Mouse (Mus musculus): Measurements from ENCODE around the gene Klhdc10.

Gene Klhdc10

DNA sequence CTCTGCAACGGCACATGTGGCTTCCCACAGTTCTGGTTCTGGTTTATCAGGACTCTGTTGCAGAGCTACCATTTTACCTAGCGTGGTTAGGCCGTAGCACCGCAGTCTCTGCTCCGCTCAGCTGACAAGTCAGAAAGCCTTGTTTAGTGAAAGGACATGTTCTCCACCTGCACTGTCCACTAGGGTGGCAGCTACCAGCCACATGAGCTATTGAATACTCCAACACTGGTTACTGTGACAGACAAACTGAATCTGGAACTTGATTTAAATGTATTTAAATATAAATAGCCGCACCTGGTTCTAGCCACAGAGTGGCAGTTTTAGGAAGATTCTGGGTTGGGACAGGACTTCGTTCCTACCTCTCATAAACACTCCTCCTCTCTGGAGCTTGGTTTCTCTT lies 55.3 kb downstream of the Klhdc10 start:
- Histone ChIP-seq H3K27me3 (ENCODE audit: insufficient read depth, low read length) (peaks cover 16% of the 10 kb centered on the region), H3K4me1 (replicated peaks; ENCODE audit: low read depth, low read length) (peaks cover 42% of the 10 kb centered on the region), H3K4me3 (replicated peaks; ENCODE audit: low read length) (no peak overlapping the region), H3K9me3 (ENCODE audit: low read length) (peaks cover 5% of the 10 kb centered on the region), H3K36me3 (ENCODE audit: insufficient read depth, low read length) (peaks cover 16% of the 10 kb centered on the region; the same call in 1 of the 2 replicates)
- TF ChIP-seq CTCF (conservative IDR thresholded peaks at IDR 0.05; ENCODE audit: low read length) (no peak), POU5F1 (IDR thresholded peaks at IDR 0.05; ENCODE audit: borderline replicate concordance, low read length) (no peak), NANOG (IDR thresholded peaks at IDR 0.05; ENCODE audit: borderline replicate concordance, low read length) (no peak)

- TF ChIP-seq NANOG (IDR thresholded peaks at IDR 0.05; ENCODE audit: borderline replicate concordance, low read length) (no peak), POU5F1 (IDR thresholded peaks at IDR 0.05; ENCODE audit: borderline replicate concordance, low read length) (no peak), CTCF (conservative IDR thresholded peaks at IDR 0.05; ENCODE audit: low read length) (no peak)
- H3K4me3 ChIP-seq (replicated peaks; ENCODE audit: low read length): no peak overlapping the region
- H3K27me3 ChIP-seq (ENCODE audit: insufficient read depth, low read length): peaks cover 29% of the 10 kb centered on the region
- peaks cover 5% of the 10 kb centered on the region for H3K9me3 ChIP-seq (ENCODE audit: low read length)
- H3K36me3 ChIP-seq (ENCODE audit: insufficient read depth, low read length): peaks cover 3% of the 10 kb centered on the region; the same call in 1 of the 2 replicates
- peaks cover 52% of the 10 kb centered on the region for H3K4me1 ChIP-seq (replicated peaks; ENCODE audit: low read depth, low read length)
Observed at GRCm38 (mm10) chr6:30458626-30459025, 57.0 kb downstream of the Klhdc10 start.

- H3K36me3 ChIP-seq (ENCODE audit: insufficient read depth, low read length): peaks cover 3% of the 10 kb centered on the region; the same call in 1 of the 2 replicates
- peaks cover 58% of the 10 kb centered on the region for H3K4me1 ChIP-seq (replicated peaks; ENCODE audit: low read depth, low read length)
- H3K27me3 ChIP-seq (ENCODE audit: insufficient read depth, low read length): peaks cover 35% of the 10 kb centered on the region
- peaks cover 5% of the 10 kb centered on the region for H3K9me3 ChIP-seq (ENCODE audit: low read length)
- H3K4me3 ChIP-seq (replicated peaks; ENCODE audit: low read length): peak overlapping the region; percentile 69
- no peak for TF ChIP-seq NANOG (IDR thresholded peaks at IDR 0.05; ENCODE audit: borderline replicate concordance, low read length)
- no peak for TF ChIP-seq POU5F1 (IDR thresholded peaks at IDR 0.05; ENCODE audit: borderline replicate concordance, low read length)
- TF ChIP-seq CTCF (conservative IDR thresholded peaks at IDR 0.05; ENCODE audit: low read length): no peak
Observed at GRCm38 (mm10) chr6:30459056-30459747, 57.5 kb downstream of the Klhdc10 start.

DNA sequence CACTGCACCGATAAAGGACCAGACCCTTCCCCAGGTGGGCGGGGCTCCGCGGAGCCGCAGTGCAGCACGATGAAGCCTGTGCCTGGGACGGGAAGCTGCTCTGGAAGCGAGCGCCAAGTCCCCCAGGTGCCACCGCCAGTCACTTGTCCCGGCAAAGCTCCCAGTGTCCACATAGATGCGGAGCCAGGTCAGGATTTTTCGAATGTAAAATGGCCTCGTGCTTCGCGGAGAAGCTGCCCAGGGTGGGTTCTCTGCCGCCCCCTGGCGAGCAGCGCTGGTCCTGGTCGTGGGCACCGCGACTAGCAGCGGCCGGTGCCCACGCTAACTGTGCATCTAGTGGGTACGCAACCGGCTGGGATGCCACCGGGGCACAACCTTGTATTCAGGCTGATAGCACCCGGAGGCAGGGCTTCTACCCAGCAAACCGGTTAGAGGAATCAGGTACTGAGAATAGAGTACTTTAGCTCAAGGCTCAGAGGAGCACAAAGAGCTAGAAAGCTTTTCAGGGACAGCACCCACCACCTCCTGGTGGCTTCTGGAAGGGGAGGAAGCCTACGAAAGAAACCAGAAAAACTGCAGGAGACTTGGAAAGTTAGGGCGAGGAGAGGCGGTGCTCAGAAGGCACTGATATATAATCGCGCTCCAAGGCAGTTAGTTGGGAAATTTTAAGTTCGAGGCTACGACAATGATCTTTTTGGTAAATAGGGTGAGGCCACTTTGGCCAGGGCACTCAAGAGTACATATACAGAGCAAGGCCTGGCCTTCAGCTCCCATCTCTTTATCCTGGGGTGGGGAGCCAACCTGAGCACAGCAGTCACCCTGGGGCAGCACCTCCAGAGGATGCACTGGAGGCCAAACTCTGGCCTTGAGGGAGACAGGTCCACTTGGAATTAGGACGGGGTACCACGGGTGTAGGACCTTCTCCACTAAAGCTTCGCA lies 58.4 kb downstream of the Klhdc10 start:
- H3K4me3 ChIP-seq (replicated peaks; ENCODE audit: low read length): peak overlapping the region; percentile 69
- peaks cover 66% of the 10 kb centered on the region for H3K4me1 ChIP-seq (replicated peaks; ENCODE audit: low read depth, low read length)
- TF ChIP-seq POU5F1 (IDR thresholded peaks at IDR 0.05; ENCODE audit: borderline replicate concordance, low read length) (no peak), NANOG (IDR thresholded peaks at IDR 0.05; ENCODE audit: borderline replicate concordance, low read length) (no peak), CTCF (conservative IDR thresholded peaks at IDR 0.05; ENCODE audit: low read length) (peak; percentile 29; the same call in 1 of the 2 replicates)

GRCm38 (mm10) chr6:30460750-30461446 lies 59.2 kb downstream of the Klhdc10 start:
- Histone ChIP-seq H3K27me3 (ENCODE audit: insufficient read depth, low read length) (peaks cover 50% of the 10 kb centered on the region), H3K9me3 (ENCODE audit: low read length) (peaks cover 5% of the 10 kb centered on the region), H3K36me3 (ENCODE audit: insufficient read depth, low read length) (no peaks in the 10 kb centered on the region), H3K4me3 (replicated peaks; ENCODE audit: low read length) (peak overlapping the region; percentile 69), H3K4me1 (replicated peaks; ENCODE audit: low read depth, low read length) (peaks cover 66% of the 10 kb centered on the region)
- TF ChIP-seq POU5F1 (IDR thresholded peaks at IDR 0.05; ENCODE audit: borderline replicate concordance, low read length): no peak
- no peak for TF ChIP-seq NANOG (IDR thresholded peaks at IDR 0.05; ENCODE audit: borderline replicate concordance, low read length)
- TF ChIP-seq CTCF (conservative IDR thresholded peaks at IDR 0.05; ENCODE audit: low read length): no peak

More for the DNA sequence above, 58.4 kb downstream of the Klhdc10 start:
- H3K27me3 ChIP-seq (ENCODE audit: insufficient read depth, low read length): peaks cover 44% of the 10 kb centered on the region
- peaks cover 5% of the 10 kb centered on the region for H3K9me3 ChIP-seq (ENCODE audit: low read length)
- H3K36me3 ChIP-seq (ENCODE audit: insufficient read depth, low read length): peaks cover 3% of the 10 kb centered on the region; the same call in 1 of the 2 replicates

GRCm38 (mm10) chr6:30461755-30462344 lies 60.2 kb downstream of the Klhdc10 start:
- Histone ChIP-seq H3K36me3 (ENCODE audit: insufficient read depth, low read length) (no peaks in the 10 kb centered on the region), H3K27me3 (ENCODE audit: insufficient read depth, low read length) (peaks cover 56% of the 10 kb centered on the region), H3K4me3 (replicated peaks; ENCODE audit: low read length) (0 out of 2 replicates have a peak overlapping the region, but pooled peaks have one; percentile 69), H3K4me1 (replicated peaks; ENCODE audit: low read depth, low read length) (peaks cover 66% of the 10 kb centered on the region), H3K9me3 (ENCODE audit: low read length) (no peaks in the 10 kb centered on the region)
- TF ChIP-seq POU5F1 (IDR thresholded peaks at IDR 0.05; ENCODE audit: borderline replicate concordance, low read length) (no peak), CTCF (conservative IDR thresholded peaks at IDR 0.05; ENCODE audit: low read length) (no peak), NANOG (IDR thresholded peaks at IDR 0.05; ENCODE audit: borderline replicate concordance, low read length) (no peak)

GRCm38 (mm10) chr6:30462822-30463221 lies 61.2 kb downstream of the Klhdc10 start:
- H3K36me3 ChIP-seq (ENCODE audit: insufficient read depth, low read length): no peaks in the 10 kb centered on the region
- no peaks in the 10 kb centered on the region for H3K9me3 ChIP-seq (ENCODE audit: low read length)
- peaks cover 56% of the 10 kb centered on the region for H3K27me3 ChIP-seq (ENCODE audit: insufficient read depth, low read length)
- TF ChIP-seq CTCF (conservative IDR thresholded peaks at IDR 0.05; ENCODE audit: low read length) (no peak), NANOG (IDR thresholded peaks at IDR 0.05; ENCODE audit: borderline replicate concordance, low read length) (no peak), POU5F1 (IDR thresholded peaks at IDR 0.05; ENCODE audit: borderline replicate concordance, low read length) (no peak)
- H3K4me3 ChIP-seq (replicated peaks; ENCODE audit: low read length): no peak overlapping the region
- H3K4me1 ChIP-seq (replicated peaks; ENCODE audit: low read depth, low read length): peaks cover 57% of the 10 kb centered on the region

Data from E14TG2a.4 (cell line).